Mouse (Mus musculus): Measurements from ENCODE around the gene Actb. TPM values are rescaled to one million over a fixed set of nuclear protein-coding genes. Genes with fewer than 3 reads are reported as not detected.
A peak's percentile ranks its signal among the peaks of the same experiment; 100 is the strongest.

Actb gene
- polyA plus RNA-seq, 1 experiment = 3,823 TPM

GRCm38 (mm10) chr5:142926204-142926939 is 19.8 kb upstream of the Actb start:
- TF ChIP-seq CTCF (IDR thresholded peaks at IDR 0.05; ENCODE audit: low read depth, low read length) = no peak
- TF ChIP-seq EP300 (IDR thresholded peaks at IDR 0.05; ENCODE audit: insufficient read depth, low read depth, low read length) = peak; percentile 45; the same call in 1 of the 2 replicates
- Histone ChIP-seq H3K36me3 (ENCODE audit: control insufficient read depth, insufficient read depth, low read length, poor library complexity, severe bottlenecking) (no peaks in the 10 kb centered on the region), H3K4me1 (ENCODE audit: control insufficient read depth, insufficient read depth, low read length) (peaks cover 15% of the 10 kb centered on the region), H3K9ac (ENCODE audit: low read depth, poor library complexity, severe bottlenecking) (peak overlapping the region; percentile 43), H3K9me3 (replicated peaks; ENCODE audit: control insufficient read depth, insufficient read depth, low read length, poor library complexity, severe bottlenecking) (no peaks in the 10 kb centered on the region), H3K27me3 (ENCODE audit: control insufficient read depth, insufficient read depth, low read length, poor library complexity, severe bottlenecking) (no peaks in the 10 kb centered on the region), H3K27ac (ENCODE audit: insufficient read depth, low read length) (peak overlapping the region; percentile 95; the same call in 1 of the 2 replicates), H3K4me3 (ENCODE audit: low read depth, low read length) (no peak overlapping the region)

DNA sequence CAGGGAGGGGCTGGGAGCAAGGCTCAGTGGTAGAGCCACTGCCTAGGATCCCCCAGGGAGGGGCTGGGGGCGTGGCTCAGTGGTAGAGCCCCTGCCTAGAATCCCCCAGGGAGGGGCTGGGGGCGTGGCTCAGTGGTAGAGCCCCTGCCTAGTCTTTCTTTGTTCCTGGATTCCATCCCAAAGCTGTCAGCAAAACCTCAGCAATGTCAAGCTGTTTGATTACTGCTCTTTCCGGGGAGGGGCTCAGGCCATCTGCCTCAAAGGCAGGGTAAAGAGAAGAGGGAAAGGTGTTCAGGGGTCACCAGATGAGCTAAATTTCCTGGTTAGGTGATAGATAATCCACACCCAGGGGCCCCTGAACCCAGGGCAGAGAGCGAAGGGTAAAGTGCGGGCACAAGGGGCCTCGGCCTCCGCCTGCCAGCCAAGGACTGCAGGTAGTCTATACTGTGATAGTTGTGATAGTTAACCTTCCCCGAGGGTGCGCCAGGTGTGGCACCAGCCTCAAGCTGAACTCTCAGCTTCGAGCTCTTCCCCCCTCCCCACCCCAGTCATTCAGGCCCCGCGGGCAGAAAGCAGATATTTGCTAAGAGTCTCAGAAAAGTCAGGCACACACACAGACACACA is 17.9 kb upstream of the Actb start:
- H3K27me3 ChIP-seq (ENCODE audit: control insufficient read depth, insufficient read depth, low read length, poor library complexity, severe bottlenecking) = no peaks in the 10 kb centered on the region
- no peaks in the 10 kb centered on the region for H3K36me3 ChIP-seq (ENCODE audit: control insufficient read depth, insufficient read depth, low read length, poor library complexity, severe bottlenecking)
- H3K9me3 ChIP-seq (replicated peaks; ENCODE audit: control insufficient read depth, insufficient read depth, low read length, poor library complexity, severe bottlenecking) = no peaks in the 10 kb centered on the region
- H3K9ac ChIP-seq (ENCODE audit: low read depth, poor library complexity, severe bottlenecking) = no peak overlapping the region
- no peak overlapping the region for H3K4me3 ChIP-seq (ENCODE audit: low read depth, low read length)
- peak overlapping the region; percentile 95 for H3K27ac ChIP-seq (ENCODE audit: insufficient read depth, low read length)
- peaks cover 13% of the 10 kb centered on the region for H3K4me1 ChIP-seq (ENCODE audit: control insufficient read depth, insufficient read depth, low read length)
- TF ChIP-seq CTCF (IDR thresholded peaks at IDR 0.05; ENCODE audit: low read depth, low read length) = no peak
- TF ChIP-seq EP300 (IDR thresholded peaks at IDR 0.05; ENCODE audit: insufficient read depth, low read depth, low read length) = peak; percentile 53

GRCm38 (mm10) chr5:142923781-142924180 is 17.2 kb upstream of the Actb start:
- Histone ChIP-seq H3K4me1 (ENCODE audit: control insufficient read depth, insufficient read depth, low read length) (peaks cover 15% of the 10 kb centered on the region), H3K4me3 (ENCODE audit: low read depth, low read length) (no peak overlapping the region), H3K9ac (ENCODE audit: low read depth, poor library complexity, severe bottlenecking) (no peak overlapping the region), H3K9me3 (replicated peaks; ENCODE audit: control insufficient read depth, insufficient read depth, low read length, poor library complexity, severe bottlenecking) (no peaks in the 10 kb centered on the region), H3K27ac (ENCODE audit: insufficient read depth, low read length) (peak overlapping the region; percentile 87), H3K27me3 (ENCODE audit: control insufficient read depth, insufficient read depth, low read length, poor library complexity, severe bottlenecking) (no peaks in the 10 kb centered on the region), H3K36me3 (ENCODE audit: control insufficient read depth, insufficient read depth, low read length, poor library complexity, severe bottlenecking) (no peaks in the 10 kb centered on the region)
- TF ChIP-seq CTCF (IDR thresholded peaks at IDR 0.05; ENCODE audit: low read depth, low read length) (no peak), EP300 (IDR thresholded peaks at IDR 0.05; ENCODE audit: insufficient read depth, low read depth, low read length) (no peak), POLR2A (IDR thresholded peaks at IDR 0.05; ENCODE audit: insufficient read depth, low read length) (no peak)

DNA sequence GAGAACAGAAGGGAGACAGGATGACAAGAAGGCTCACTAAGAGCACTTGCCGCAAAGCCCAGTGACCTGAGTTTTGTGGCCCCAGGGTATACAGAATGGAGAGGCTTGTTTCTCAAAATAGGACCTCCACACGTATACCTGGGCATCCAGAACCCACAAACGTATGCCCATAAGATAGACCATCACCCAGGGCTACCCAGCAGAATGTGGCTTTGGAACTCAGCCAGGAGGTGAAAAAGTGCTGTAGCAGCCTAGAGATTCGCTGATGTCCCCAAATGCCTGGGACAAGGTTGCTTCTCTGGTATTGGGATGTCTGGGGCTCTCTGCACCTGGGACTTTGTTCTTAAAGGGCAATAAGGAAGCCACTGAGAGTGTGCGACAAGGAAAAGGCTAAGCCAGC is 15.7 kb upstream of the Actb start:
- Histone ChIP-seq H3K9ac (ENCODE audit: low read depth, poor library complexity, severe bottlenecking) (no peak overlapping the region), H3K4me1 (ENCODE audit: control insufficient read depth, insufficient read depth, low read length) (peaks cover 14% of the 10 kb centered on the region), H3K27ac (ENCODE audit: insufficient read depth, low read length) (no peak overlapping the region), H3K36me3 (ENCODE audit: control insufficient read depth, insufficient read depth, low read length, poor library complexity, severe bottlenecking) (no peaks in the 10 kb centered on the region), H3K9me3 (replicated peaks; ENCODE audit: control insufficient read depth, insufficient read depth, low read length, poor library complexity, severe bottlenecking) (no peaks in the 10 kb centered on the region), H3K27me3 (ENCODE audit: control insufficient read depth, insufficient read depth, low read length, poor library complexity, severe bottlenecking) (no peaks in the 10 kb centered on the region), H3K4me3 (ENCODE audit: low read depth, low read length) (no peak overlapping the region)
- TF ChIP-seq CTCF (IDR thresholded peaks at IDR 0.05; ENCODE audit: low read depth, low read length) (no peak), EP300 (IDR thresholded peaks at IDR 0.05; ENCODE audit: insufficient read depth, low read depth, low read length) (no peak), POLR2A (IDR thresholded peaks at IDR 0.05; ENCODE audit: insufficient read depth, low read length) (no peak)

- TF ChIP-seq POLR2A (IDR thresholded peaks at IDR 0.05; ENCODE audit: insufficient read depth, low read length) = no peak
- no peaks in the 10 kb centered on the region for H3K36me3 ChIP-seq (ENCODE audit: control insufficient read depth, insufficient read depth, low read length, poor library complexity, severe bottlenecking)
- H3K9me3 ChIP-seq (replicated peaks; ENCODE audit: control insufficient read depth, insufficient read depth, low read length, poor library complexity, severe bottlenecking) = no peaks in the 10 kb centered on the region
- H3K4me3 ChIP-seq (ENCODE audit: low read depth, low read length) = no peak overlapping the region
- peak overlapping the region; percentile 61 for H3K27ac ChIP-seq (ENCODE audit: insufficient read depth, low read length)
- peaks cover 11% of the 10 kb centered on the region for H3K4me1 ChIP-seq (ENCODE audit: control insufficient read depth, insufficient read depth, low read length)
- no peaks in the 10 kb centered on the region for H3K27me3 ChIP-seq (ENCODE audit: control insufficient read depth, insufficient read depth, low read length, poor library complexity, severe bottlenecking)
- no peak overlapping the region for H3K9ac ChIP-seq (ENCODE audit: low read depth, poor library complexity, severe bottlenecking)
Observed at GRCm38 (mm10) chr5:142921074-142921459, 14.5 kb upstream of the Actb start.

GRCm38 (mm10) chr5:142920311-142921073 is 13.9 kb upstream of the Actb start:
- peaks cover 9% of the 10 kb centered on the region for H3K4me1 ChIP-seq (ENCODE audit: control insufficient read depth, insufficient read depth, low read length)
- H3K9me3 ChIP-seq (replicated peaks; ENCODE audit: control insufficient read depth, insufficient read depth, low read length, poor library complexity, severe bottlenecking) = no peaks in the 10 kb centered on the region
- no peak for TF ChIP-seq CTCF (IDR thresholded peaks at IDR 0.05; ENCODE audit: low read depth, low read length)
- 0 out of 2 replicates have a peak, but pooled peaks have one; percentile 58 for TF ChIP-seq EP300 (IDR thresholded peaks at IDR 0.05; ENCODE audit: insufficient read depth, low read depth, low read length)
- H3K36me3 ChIP-seq (ENCODE audit: control insufficient read depth, insufficient read depth, low read length, poor library complexity, severe bottlenecking) = no peaks in the 10 kb centered on the region
- peak overlapping the region; percentile 61 for H3K27ac ChIP-seq (ENCODE audit: insufficient read depth, low read length)
- no peaks in the 10 kb centered on the region for H3K27me3 ChIP-seq (ENCODE audit: control insufficient read depth, insufficient read depth, low read length, poor library complexity, severe bottlenecking)
- H3K9ac ChIP-seq (ENCODE audit: low read depth, poor library complexity, severe bottlenecking) = no peak overlapping the region
- no peak overlapping the region for H3K4me3 ChIP-seq (ENCODE audit: low read depth, low read length)
